Comparison of ENCODE assay signal across 26 mouse cellular contexts in the genomic region with DNA sequence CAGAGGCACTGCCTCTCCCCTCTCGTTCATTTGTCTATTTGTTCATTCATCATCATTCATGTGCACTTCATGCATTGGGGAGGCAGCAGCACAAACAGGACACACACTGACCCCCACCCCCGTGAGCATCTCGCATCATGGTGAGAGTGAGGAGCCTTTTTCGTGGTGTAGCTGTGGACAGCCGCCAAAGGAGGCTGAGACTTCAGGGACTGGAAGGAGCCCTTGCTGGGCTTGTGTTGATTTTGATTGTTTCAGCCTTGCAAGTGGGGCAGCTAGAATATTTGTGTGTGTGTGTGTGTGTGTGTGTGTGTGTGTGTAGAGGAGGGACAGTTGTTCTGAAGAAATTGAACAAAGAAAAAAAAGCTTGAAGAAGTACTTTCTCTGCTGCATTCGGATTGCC.
"Had no signal": no experiment of that assay in that cellular context is flagged by ENCODE, and none has a peak within 500 bp of the region (broad histone marks: within the 10 kb centered on the region; RNA-seq: fewer than 3 reads in every experiment).

No protein-coding gene starts in this region.

- H3K4me1 ChIP-seq: embryonic facial prominence, embryonic 12.5 days; embryonic facial prominence, embryonic 13.5 days; embryonic facial prominence, embryonic 15.5 days; forebrain, embryonic 12.5 days; forebrain, embryonic 15.5 days had no signal

- DNase-seq: cerebellum, adult 8-10 months; cerebellum, adult 9-10 months; cerebellum, adult 9-11 months; cerebellum, postnatal 10 days; cerebellum, postnatal 14 days; cerebellum, postnatal 36 days; embryo, embryonic 11 days; forebrain, postnatal 0 days; gastrocnemius, adult 2 months; gastrocnemius, postnatal 10 days; gastrocnemius, postnatal 14 days; gastrocnemius, postnatal 25 days; gastrocnemius, postnatal 36 days; heart, adult 18-20 months; heart, adult 2 months had no signal

- ATAC-seq: forebrain, embryonic 13.5 days; forebrain, embryonic 14.5 days; forebrain, embryonic 15.5 days; forebrain, embryonic 16.5 days; forebrain, postnatal 0 days had no signal

- H3K9me3 ChIP-seq: embryonic facial prominence, embryonic 10.5 days; embryonic facial prominence, embryonic 12.5 days; embryonic facial prominence, embryonic 13.5 days; embryonic facial prominence, embryonic 15.5 days; forebrain, embryonic 10.5 days; forebrain, embryonic 12.5 days; forebrain, embryonic 13.5 days; forebrain, embryonic 15.5 days had no signal

- H3K27ac ChIP-seq: embryonic facial prominence, embryonic 10.5 days; embryonic facial prominence, embryonic 12.5 days; embryonic facial prominence, embryonic 13.5 days; embryonic facial prominence, embryonic 15.5 days; forebrain, embryonic 10.5 days; forebrain, embryonic 12.5 days; forebrain, embryonic 13.5 days; forebrain, embryonic 15.5 days; gastrocnemius, adult 2 months; heart, adult 2 months had no signal

- H3K4me2 ChIP-seq: embryonic facial prominence, embryonic 12.5 days; embryonic facial prominence, embryonic 13.5 days; embryonic facial prominence, embryonic 15.5 days; forebrain, embryonic 12.5 days; forebrain, embryonic 13.5 days; forebrain, embryonic 15.5 days had no signal

- H3K9ac ChIP-seq: embryonic facial prominence, embryonic 12.5 days; embryonic facial prominence, embryonic 13.5 days; embryonic facial prominence, embryonic 15.5 days; forebrain, embryonic 12.5 days; forebrain, embryonic 13.5 days; forebrain, embryonic 15.5 days; forebrain, postnatal 0 days had no signal

- H3K4me3 ChIP-seq: embryonic facial prominence, embryonic 10.5 days; embryonic facial prominence, embryonic 12.5 days; embryonic facial prominence, embryonic 13.5 days; embryonic facial prominence, embryonic 15.5 days; erythroblast, embryonic 14.5 days; forebrain, embryonic 10.5 days; forebrain, embryonic 12.5 days; forebrain, embryonic 13.5 days; forebrain, embryonic 15.5 days; gastrocnemius, adult 2 months; heart, adult 2 months had no signal

- H3K36me3 ChIP-seq: embryonic facial prominence, embryonic 10.5 days; embryonic facial prominence, embryonic 12.5 days; embryonic facial prominence, embryonic 13.5 days; embryonic facial prominence, embryonic 15.5 days; forebrain, embryonic 10.5 days; forebrain, embryonic 12.5 days; forebrain, embryonic 15.5 days had no signal

- H3K27me3 ChIP-seq: embryonic facial prominence, embryonic 12.5 days; embryonic facial prominence, embryonic 13.5 days; embryonic facial prominence, embryonic 15.5 days; forebrain, embryonic 12.5 days; forebrain, embryonic 13.5 days; forebrain, embryonic 15.5 days had no signal
